Mouse (Mus musculus): ENCODE results near the gene Doc2g.

DNA sequence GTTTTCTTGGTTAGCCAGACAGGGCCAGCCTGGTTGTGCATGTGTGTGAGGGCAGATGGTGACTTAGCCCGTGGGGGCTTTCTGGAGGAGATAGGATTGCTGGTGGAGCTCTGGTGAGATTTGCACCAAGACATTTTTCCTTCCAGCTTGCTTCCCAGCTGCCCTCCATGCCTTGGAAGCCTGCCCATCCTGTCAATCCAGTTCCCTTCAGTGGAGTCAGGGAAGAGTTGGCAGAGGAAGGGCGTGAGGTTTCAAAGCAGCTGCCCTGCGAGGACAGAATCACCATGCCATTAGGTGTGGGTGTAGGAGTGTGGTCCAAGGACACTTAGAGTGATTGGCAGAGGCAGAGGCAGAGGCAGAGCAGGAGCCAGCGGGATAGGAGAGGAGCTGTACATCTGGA is 44.6 kb upstream of the Doc2g start, which contains the start of gene Aldh3b3:
- TF ChIP-seq TAL1 (IDR thresholded peaks at IDR 0.05; ENCODE audit: low read length) = no peak
- TF ChIP-seq GATA1 (IDR thresholded peaks at IDR 0.05; ENCODE audit: low read length) = no peak

All from erythroblast, embryonic 14.5 days (primary cell).